Mouse (Mus musculus): ENCODE data around the gene Rnf31.

- TF ChIP-seq CTCF (IDR thresholded peaks at IDR 0.05; ENCODE audit: low read depth, low read length) (no peak), POLR2A (IDR thresholded peaks at IDR 0.05; ENCODE audit: insufficient read depth, low read length) (no peak), EP300 (IDR thresholded peaks at IDR 0.05; ENCODE audit: insufficient read depth, low read depth, low read length) (no peak)
These were observed 49.8 kb downstream of the Rnf31 start for GRCm38 (mm10) chr14:55641291-55641690.
